ENCODE assay signal across 16 mouse cellular contexts in genomic region chr9:66243240-66243639, GRCm38 (mm10).
DNase-seq lines count a peak whose midpoint lies in the region; ATAC-seq and TF ChIP-seq lines count a peak whose summit lies in the region.
"Had no signal": no experiment of that assay in that cellular context is flagged by ENCODE, and none has a peak within 500 bp of the region (broad histone marks: within the 10 kb centered on the region; RNA-seq: fewer than 3 reads in every experiment).

No protein-coding gene starts in this region.

- no peak overlapping the region for H3K4me3 ChIP-seq in kidney, adult 2 months (ENCODE audit: insufficient read depth, low read depth, low read length)
- no peak overlapping the region for H3K4me3 ChIP-seq in kidney, embryonic 14.5 days (ENCODE audit: low read length)

- no peaks in the 10 kb centered on the region for H3K27me3 ChIP-seq in kidney, adult 2 months (replicated peaks; ENCODE audit: control insufficient read depth, insufficient read depth, low read length)
- H3K27me3 ChIP-seq in kidney, embryonic 14.5 days (ENCODE audit: control insufficient read depth, insufficient read depth, low read length): no peaks in the 10 kb centered on the region

- TF ChIP-seq POLR2A in kidney, adult 2 months (IDR thresholded peaks at IDR 0.05; ENCODE audit: low read depth, low read length): no peak

- no peak overlapping the region for H3K9ac ChIP-seq in kidney, embryonic 14.5 days (ENCODE audit: low read depth, low read length)

- peak overlapping the region; percentile 14; the same call in 1 of the 2 replicates for H3K27ac ChIP-seq in kidney, adult 2 months (ENCODE audit: insufficient read depth, low read depth, low read length)
- no peak overlapping the region for H3K27ac ChIP-seq in kidney, embryonic 14.5 days (ENCODE audit: low read depth, low read length)
- H3K27ac ChIP-seq: hindbrain, postnatal 0 days had no signal

- peaks cover 11% of the 10 kb centered on the region; the same call in 1 of the 2 replicates for H3K4me1 ChIP-seq in kidney, adult 2 months (ENCODE audit: control insufficient read depth, insufficient read depth, low read length)
- 0 out of 2 replicates have a peak, but pooled peaks cover 6% of the 10 kb centered on the region for H3K4me1 ChIP-seq in kidney, embryonic 14.5 days (ENCODE audit: control insufficient read depth, insufficient read depth, low read length)

- no peak for ATAC-seq in kidney, embryonic 14.5 days (ENCODE audit: low FRiP score, low TSS enrichment)
- no peak for ATAC-seq in activated CD4-positive, CD25-positive, alpha-beta regulatory T cell, adult 4 months
- ATAC-seq: CD4-positive, CD25-positive, alpha-beta regulatory T cell, adult 4 months; forebrain, embryonic 14.5 days; hindbrain, postnatal 0 days; lung, postnatal 0 days had no signal

- intact Hi-C loops in gastrocnemius, postnatal 14 days (cut with DNase I; ENCODE audit: low total_unique reads): no loop called here
- intact Hi-C loops in gastrocnemius, postnatal 36 days (cut with DNase I): loop anchor here (5.0 kb wide), 1 partner anchor 86 kb away; the partner anchor contains the start of gene Dapk2

- no peaks in the 10 kb centered on the region for H3K36me3 ChIP-seq in kidney, adult 2 months (ENCODE audit: control insufficient read depth, insufficient read depth, low read length)
- H3K36me3 ChIP-seq in kidney, embryonic 14.5 days (ENCODE audit: control insufficient read depth, insufficient read depth, low read length): no peaks in the 10 kb centered on the region

- peak; percentile 60 for DNase-seq in kidney, adult 2 months
- DNase-seq in gastrocnemius, postnatal 14 days: peak; percentile 53
- peak; percentile 41 for DNase-seq in gastrocnemius, postnatal 36 days
- peak; percentile 38 for DNase-seq in kidney, adult 9 months
- no peak for DNase-seq in spleen, postnatal 4 days (ENCODE audit: low spot score in 2 of 2)
- DNase-seq: cerebellum, postnatal 14 days; layer of hippocampus, postnatal 36 days; thymus, adult 18-20 months had no signal

- no peak overlapping the region for H3K4me2 ChIP-seq in kidney, embryonic 14.5 days (replicated peaks; ENCODE audit: low read depth, low read length)
- H3K4me2 ChIP-seq: liver, embryonic 11.5 days; midbrain, embryonic 11.5 days had no signal

- no peaks in the 10 kb centered on the region for H3K9me3 ChIP-seq in kidney, embryonic 14.5 days (ENCODE audit: control insufficient read depth, low read length)

- no peak for TF ChIP-seq CTCF in kidney, adult 2 months (conservative IDR thresholded peaks at IDR 0.05; ENCODE audit: insufficient read depth, insufficient read length, low read depth, low read length)

- 46% methylated on average over 4 of the region's 4 CpGs for WGBS in kidney, adult 2 months
- 65% methylated on average over 4 of the region's 4 CpGs for WGBS in kidney, embryonic 14.5 days

Comparison
In these comparisons a context has a peak if more than half of its experiments do, and no peak if none do; other contexts are left out.
1. DNase-seq: peak in kidney, adult 2 months (single experiment), gastrocnemius, postnatal 14 days (single experiment), gastrocnemius, postnatal 36 days (2 of 2) and kidney, adult 9 months (single experiment); none in spleen, postnatal 4 days (0 of 2).